Mouse (Mus musculus) induced T-regulatory cell, adult 2 months (primary cell): ENCODE measurements around the gene Inafm1.
"Not testable (repeated sequence)": the region's sequence is repeated elsewhere in the genome, so short reads cannot be mapped to it uniquely, and the experiment has no call there.

ENCODE experiments used
- DNase-seq: peaks from one replicate; pipeline ENCODE4 v3.0.0-alpha.2; 2012; ENCODE audit warnings: low read depth

The Inafm1 gene

DNA sequence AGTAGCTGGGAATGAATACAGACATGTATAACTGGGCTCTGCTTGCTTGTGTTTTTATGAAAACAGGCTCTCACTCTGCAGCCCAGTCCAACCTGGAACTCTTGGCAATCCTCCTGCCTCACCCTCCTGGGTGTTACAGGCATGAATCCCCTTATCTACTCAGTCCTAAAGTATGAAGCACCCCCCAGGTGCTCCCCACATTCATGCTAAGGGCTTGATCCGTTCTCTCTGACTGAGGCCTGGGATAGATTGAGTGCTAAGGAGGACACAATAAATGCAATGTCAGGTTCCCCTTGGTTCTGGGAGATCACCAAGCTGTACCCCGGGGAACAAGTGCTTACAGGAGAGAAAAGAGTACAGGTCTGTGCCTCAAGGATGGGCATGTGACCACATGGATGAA lies 24.2 kb upstream of the Inafm1 start:
- DNase-seq: peak; percentile 28

GRCm38 (mm10) chr7:16296766-16297390 lies 23.5 kb upstream of the Inafm1 start:
- DNase-seq: peak; percentile 98

DNA sequence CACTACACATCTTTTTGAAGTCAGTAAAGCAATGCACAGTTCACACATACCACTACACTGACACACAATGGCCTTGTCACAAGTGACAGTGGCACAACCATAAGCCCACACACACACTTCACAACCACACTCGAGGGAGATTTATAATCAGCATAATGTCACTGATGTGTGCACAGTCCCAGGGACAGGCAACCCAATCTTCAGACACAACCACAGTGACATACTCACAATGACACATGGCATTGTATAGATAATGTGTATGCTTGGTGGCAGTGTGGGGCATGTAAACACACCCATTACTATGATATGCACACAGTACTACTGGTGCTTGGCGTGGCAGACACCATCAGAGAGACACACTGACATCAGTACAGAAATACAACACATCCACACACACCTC lies 22.7 kb upstream of the Inafm1 start:
- no peak for DNase-seq

DNA sequence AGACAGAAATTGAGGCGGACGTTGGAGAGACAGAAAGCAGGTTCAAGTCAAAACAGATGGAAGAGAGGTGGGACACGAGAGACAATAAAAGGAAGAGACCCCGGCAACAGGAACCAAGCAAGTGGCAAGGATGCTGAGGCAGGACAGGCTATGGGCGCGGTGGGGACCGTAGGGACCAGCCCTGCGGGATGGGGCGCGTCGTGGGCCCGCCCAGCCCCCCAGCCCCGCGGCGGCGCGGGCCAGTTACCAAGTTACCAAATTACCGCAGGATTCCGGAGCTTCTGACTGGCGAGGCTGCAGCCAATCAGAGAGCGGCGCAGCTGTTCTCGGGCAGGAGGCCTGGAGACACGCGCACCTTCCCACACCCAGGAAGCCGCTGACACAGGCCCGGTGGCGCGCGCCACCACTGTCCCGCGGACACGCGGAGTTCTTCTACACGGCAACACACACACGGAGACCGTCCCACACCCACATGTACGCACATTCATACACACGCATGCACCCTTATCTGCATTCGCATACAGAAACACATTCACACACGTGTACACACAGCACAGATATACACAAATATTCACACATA lies 22.0 kb upstream of the Inafm1 start:
- DNase-seq: peak; percentile 93

GRCm38 (mm10) chr7:16294837-16295236 lies 21.4 kb upstream of the Inafm1 start:
- peak; percentile 97 for DNase-seq

- peak; percentile 79 for DNase-seq
Observed at GRCm38 (mm10) chr7:16294346-16294745, 20.9 kb upstream of the Inafm1 start.

GRCm38 (mm10) chr7:16287791-16288190 lies 14.4 kb upstream of the Inafm1 start:
- DNase-seq: no peak

DNA sequence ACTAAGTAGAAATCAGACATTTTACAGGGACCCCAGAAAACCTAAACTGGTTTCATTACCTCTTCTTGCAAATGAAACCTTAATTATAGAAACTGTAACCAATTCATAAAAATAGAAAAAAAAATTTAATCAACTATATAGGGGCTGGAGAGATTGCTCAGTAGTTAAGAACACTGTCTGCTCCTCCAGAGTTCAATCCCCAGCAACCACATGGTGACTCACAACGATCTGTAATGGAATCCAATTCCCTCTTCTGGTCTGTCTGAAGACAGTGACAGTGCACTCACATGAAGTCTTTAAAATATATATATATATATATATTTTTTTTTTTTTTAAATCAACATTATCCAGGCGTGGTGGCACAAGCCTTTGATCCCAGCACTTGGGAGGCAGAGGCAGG lies 13.6 kb upstream of the Inafm1 start:
- no peak for DNase-seq

DNA sequence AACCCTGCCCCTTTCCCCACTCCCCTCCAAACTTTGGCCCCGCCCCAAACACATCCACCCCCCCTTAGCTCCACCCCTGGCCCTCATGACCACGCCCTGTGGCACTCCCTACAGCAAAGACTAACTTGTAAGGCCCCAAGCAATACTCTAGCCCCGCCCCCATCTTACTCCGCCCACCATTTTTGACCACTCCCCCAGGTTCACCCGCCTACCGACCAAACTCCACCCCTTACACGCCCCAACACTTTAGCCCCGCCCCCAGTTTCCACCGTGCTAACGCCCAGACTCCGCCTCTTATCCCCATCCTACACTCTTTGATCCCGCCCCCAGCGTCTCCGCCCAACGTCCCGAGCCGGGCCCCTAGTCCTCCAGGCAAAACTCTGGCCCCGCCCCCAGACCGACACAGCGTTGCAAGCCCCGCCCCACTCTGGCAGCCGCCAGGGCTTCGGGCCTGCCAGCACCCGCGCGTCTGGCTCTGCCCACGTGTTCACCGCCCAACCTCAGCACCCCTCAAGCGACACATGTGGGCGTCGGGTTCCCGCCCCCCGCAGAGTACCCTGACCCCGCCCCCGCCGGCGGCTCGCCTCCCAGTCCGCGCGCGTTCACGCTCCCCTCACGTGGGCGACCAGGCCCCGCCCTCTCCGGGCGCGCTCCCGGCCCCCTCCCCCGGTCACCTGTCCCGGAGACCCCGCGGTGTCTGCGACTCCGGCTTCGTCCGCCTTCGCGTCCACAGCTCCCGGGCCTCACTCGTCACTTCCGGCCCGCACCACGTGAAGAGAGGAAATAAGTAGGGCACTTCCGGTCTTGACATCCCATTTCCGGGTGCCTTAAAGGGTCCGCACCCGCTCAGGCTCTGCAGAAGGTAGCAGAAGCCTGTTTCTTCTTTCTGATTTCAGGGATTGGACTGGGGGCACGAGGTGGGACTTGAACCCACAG lies 12.9 kb upstream of the Inafm1 start, which contains the start of gene Ccdc9:
Gene Ccdc9 (minus strand): TSS at position 770 of the 936 bp plus-strand sequence.
- peak; percentile 100 for DNase-seq

DNA sequence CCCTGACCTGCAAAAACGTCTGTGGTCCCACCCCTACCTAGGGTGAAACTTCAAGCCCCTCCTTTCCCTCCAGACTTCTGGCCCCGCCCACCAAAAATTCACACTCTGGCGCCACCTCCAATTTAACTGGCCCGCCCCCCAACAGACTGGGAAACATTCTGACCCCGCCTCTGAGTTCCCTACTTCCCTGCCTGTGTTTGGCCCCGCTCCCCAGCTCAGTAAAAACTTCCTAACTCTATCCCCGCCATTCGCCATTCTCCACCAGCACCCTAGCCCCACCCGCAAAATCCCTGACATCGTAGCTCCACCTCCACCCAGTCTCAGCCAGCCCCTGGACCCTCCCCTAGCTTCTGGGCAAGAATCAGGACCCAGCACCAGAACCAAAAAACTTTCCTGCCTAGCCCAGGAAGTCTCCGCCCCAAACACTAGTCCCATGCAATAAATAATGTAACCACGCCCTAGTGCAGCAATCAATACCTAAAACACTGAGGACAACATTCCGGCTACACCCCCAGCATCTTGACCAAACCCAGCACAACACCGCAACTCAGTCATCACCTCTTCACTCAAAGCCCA lies 12.1 kb upstream of the Inafm1 start:
- DNase-seq: peak; percentile 86

DNA sequence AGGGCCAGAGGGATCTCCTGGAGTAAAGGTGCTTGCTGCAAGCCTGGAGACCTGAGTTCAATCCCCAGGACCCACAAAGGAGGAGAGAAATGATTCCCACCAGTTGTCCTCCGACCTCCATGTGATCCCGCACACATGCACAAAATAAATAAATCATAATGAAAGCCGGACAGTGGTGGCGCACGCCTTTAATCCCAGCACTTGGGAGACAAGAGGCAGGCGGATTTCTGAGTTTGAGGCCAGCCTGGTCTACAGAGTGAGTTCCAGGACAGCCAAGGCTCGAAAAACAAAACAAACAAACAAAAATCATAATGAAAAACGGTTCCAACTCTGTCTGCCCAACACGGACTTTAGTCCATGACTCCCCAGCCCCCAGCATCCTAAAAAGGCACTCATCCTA lies 11.5 kb upstream of the Inafm1 start:
- DNase-seq: no peak

GRCm38 (mm10) chr7:16284001-16284400 lies 10.6 kb upstream of the Inafm1 start:
- no peak for DNase-seq

- DNase-seq: no peak
Observed at GRCm38 (mm10) chr7:16282334-16282733, 8.9 kb upstream of the Inafm1 start.

- DNase-seq: no peak
Observed at GRCm38 (mm10) chr7:16280721-16281120, 7.3 kb upstream of the Inafm1 start.

GRCm38 (mm10) chr7:16274922-16275890 lies 1.8 kb upstream of the Inafm1 start:
- no peak for DNase-seq

- DNase-seq: peak; percentile 93
Observed at GRCm38 (mm10) chr7:16273766-16274140, 336 bp upstream of the Inafm1 start.

DNA sequence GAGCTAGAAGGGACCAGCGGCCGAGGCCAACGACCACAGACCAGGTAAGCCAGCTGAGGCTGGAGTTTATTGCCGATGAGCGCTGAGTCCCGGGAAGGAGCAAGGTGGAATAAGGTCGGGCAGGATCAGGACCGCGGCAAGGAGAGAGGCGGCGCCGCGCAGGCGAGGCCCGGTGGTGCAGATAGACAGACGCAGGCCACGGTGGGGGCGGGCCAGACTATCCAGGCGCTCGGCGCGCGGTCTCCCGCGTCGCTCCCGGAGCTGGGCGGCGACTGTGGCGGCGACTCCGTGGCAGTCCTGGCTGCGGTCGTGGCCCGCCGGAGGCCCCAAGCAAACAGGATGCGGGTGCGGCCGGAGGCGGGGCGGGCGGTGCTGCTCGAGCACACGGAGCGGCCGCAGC lies 736 bp downstream of the Inafm1 start:
- DNase-seq: peak; percentile 83

DNA sequence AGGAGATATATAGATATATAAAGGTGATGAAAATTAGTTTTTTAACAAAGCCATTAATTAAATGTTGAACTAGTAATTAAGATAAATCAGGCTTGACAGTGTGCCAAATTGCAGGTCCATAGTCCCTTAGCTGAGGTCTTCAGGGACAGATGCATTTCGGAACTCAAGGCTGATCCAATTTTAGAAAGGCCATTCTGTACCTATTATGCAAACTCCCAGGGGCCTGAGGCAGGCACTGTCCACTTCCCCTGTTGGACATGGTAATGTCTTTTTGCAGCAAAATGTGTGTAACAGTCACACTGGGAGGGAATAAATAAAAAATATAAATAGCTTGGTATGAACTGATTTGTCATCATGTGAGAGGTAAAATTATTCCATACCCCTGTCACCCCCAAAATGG lies 2.3 kb downstream of the Inafm1 start:
- no peak for DNase-seq

- not testable (repeated sequence) for DNase-seq
Observed at GRCm38 (mm10) chr7:16266593-16266992, 6.8 kb downstream of the Inafm1 start.

DNA sequence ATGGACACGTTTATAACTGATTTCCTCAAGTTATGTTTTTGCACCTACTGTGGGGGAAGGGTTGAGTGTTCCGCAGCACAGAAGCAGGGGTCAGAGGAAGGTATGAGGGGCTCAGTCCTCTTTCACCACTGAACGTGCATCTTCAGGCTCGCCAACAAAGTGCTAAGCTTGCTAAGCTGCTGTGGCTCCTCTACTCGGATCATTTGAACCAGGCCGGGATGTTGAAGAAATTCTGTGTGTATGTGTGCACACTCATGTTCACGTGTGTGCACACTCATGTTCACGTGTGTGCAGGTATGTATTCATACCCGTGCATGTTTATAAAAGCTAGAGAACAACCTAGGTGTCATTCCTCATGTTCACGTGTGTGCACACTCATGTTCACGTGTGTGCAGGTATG lies 7.6 kb downstream of the Inafm1 start:
- DNase-seq: no peak

DNA sequence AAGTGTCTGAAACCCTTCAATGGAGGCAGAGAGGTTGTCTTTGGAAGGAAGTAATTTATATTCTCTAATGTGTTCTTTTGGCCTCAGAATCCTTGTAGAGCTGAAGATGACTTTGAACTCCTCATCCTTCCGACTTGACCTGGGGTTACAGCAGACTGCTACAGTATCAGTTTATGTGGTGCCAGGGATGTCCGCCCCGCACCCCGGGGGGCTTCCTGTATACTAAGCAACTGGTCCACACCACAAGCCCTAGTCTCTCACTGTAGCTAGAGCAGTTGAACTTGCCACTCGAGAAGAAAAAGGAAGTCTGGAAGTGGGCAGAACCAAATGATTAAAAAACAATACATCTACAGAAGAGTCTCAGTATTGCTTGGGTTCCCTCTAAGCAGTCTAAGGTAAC lies 9.6 kb downstream of the Inafm1 start:
- DNase-seq: peak; percentile 29
